Mouse (Mus musculus) E14TG2a.4 (cell line): ENCODE data around the gene Fkbp11.

Experiments
- CTCF ChIP-seq: conservative IDR thresholded peaks from 2 replicates; pipeline ENCODE4 v1.5.1; 2014; ENCODE audit warnings: low read length
- POU5F1 ChIP-seq: IDR thresholded peaks from 2 replicates; pipeline ENCODE4 v1.6.1; 2014; ENCODE audit warnings: low read length, borderline replicate concordance

DNA sequence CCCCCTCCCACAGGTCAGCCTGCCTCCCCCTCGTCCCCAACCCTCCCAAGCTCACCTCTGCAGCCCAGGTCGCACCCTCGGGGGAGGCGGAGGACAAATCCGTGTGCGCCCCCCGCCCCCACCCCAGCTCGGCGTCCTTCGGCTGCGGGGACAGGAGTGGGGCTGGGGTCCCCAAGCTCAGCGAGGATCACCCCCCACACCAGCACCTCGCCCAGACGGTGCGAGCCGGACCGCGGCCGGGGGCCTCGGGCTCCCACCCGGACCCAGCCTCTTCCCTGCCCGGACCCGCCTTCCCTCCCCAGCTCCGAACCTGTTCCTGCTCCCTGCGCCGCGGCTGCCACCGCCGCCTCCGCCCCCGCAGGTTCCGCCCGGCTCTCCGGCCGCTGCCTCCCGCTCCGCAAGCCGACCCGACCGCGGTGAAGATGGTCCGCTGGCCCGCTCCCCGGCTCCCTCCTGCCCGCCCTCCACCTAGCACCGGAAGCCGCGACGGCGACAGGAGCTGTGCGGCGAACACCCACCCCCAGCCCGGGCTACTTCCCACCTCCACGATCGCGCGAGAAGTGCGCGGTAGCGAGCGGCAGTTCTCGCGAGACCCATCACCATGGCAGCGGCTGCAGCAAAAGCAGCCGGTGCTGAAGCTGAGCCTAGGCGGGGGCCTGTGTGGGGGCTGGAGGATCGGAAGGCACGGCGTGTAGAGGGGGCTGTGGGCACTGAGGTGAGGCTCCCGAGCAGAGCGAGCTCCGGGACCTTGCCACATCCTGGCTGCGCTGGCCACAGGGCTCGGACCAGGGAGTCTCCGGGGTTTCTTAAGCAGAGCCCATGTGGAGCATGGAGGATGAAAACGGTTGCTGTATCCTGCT, 34.9 kb upstream of the Fkbp11 start, which contains the start of gene Arf3:
- TF ChIP-seq CTCF: no peak
- no peak for TF ChIP-seq POU5F1
